Mouse (Mus musculus) layer of hippocampus, postnatal 25 days (tissue): ENCODE measurements around the gene Igfals. TPM values are rescaled to one million over a fixed set of nuclear protein-coding genes. Genes with fewer than 3 reads are reported as not detected.

ENCODE experiments used
- total RNA-seq, 2 experiments: library from RNA; stranded (reverse); gene quantifications; 2 replicates each; pipeline ENCODE4 v1.2.3; 2021

Gene Igfals
- total RNA-seq, 2 experiments from 2014 or later = not detected

Other genes starting within 250 kb of the Igfals start
- gene Tsc2, start 233.4 kb upstream of the Igfals start, total RNA-seq = 100 to 1,000 TPM; 150 to 186 TPM
- gene Nthl1, start 233.3 kb upstream of the Igfals start, total RNA-seq = 1 to 10 TPM; 3.3 to 4.7 TPM
- 10 to 100 TPM; 45.1 to 50.0 TPM for gene Slc9a3r2, start 215.7 kb upstream of the Igfals start, total RNA-seq
- 1 to 10 TPM; 2.1 to 2.9 TPM for gene Npw, start 207.5 kb upstream of the Igfals start, total RNA-seq
- 10 to 100 TPM; 36.9 to 40.0 TPM for gene Zfp598, start 196.3 kb upstream of the Igfals start, total RNA-seq
- gene Syngr3, start 176.0 kb upstream of the Igfals start, total RNA-seq = 100 to 1,000 TPM; 160 to 178 TPM
- gene Gfer, start 169.8 kb upstream of the Igfals start, total RNA-seq = 10 to 100 TPM; 18.6 to 19.2 TPM
- 1 to 10 TPM; 2.7 to 3.0 TPM for gene Noxo1, start 169.8 kb upstream of the Igfals start, total RNA-seq
- gene Tbl3, start 158.3 kb upstream of the Igfals start, total RNA-seq = 10 to 100 TPM; 27.7 to 29.8 TPM
- gene Rnf151, start 147.9 kb upstream of the Igfals start, total RNA-seq = not detected
- 100 to 1,000 TPM; 352 to 392 TPM for gene Rps2, start 147.9 kb upstream of the Igfals start, total RNA-seq
- 100 to 1,000 TPM; 201 to 234 TPM for gene Ndufb10, start 141.5 kb upstream of the Igfals start, total RNA-seq
- gene Rpl3l, start 138.2 kb upstream of the Igfals start, total RNA-seq = under 1 TPM in 1 of 2 experiments, not detected in 1; 0.20 TPM
- gene Msrb1, start 129.4 kb upstream of the Igfals start, total RNA-seq = 10 to 100 TPM; 40.5 to 46.2 TPM
- under 1 TPM; 0.26 to 0.37 TPM for gene Hs3st6, start 113.0 kb upstream of the Igfals start, total RNA-seq
- gene Meiob, start 61.7 kb upstream of the Igfals start, total RNA-seq = not detected
- 100 to 1,000 TPM; 127 to 136 TPM for gene Hagh, start 25.9 kb upstream of the Igfals start, total RNA-seq
- gene Fahd1, start 15.6 kb upstream of the Igfals start, total RNA-seq = 10 to 100 TPM; 19.8 to 20.6 TPM
- 10 to 100 TPM; 33.5 to 38.1 TPM for gene Nubp2, start 20.4 kb downstream of the Igfals start, total RNA-seq
- 10 to 100 TPM; 41.5 to 48.9 TPM for gene Spsb3, start 20.6 kb downstream of the Igfals start, total RNA-seq
- gene Eme2, start 29.1 kb downstream of the Igfals start, total RNA-seq = 10 to 100 TPM; 54.0 to 69.1 TPM
- gene Mrps34, start 29.1 kb downstream of the Igfals start, total RNA-seq = 10 to 100 TPM; 74.3 to 78.9 TPM
- 10 to 100 TPM; 54.8 to 61.5 TPM for gene Nme3, start 30.5 kb downstream of the Igfals start, total RNA-seq
- gene Mapk8ip3, start 71.0 kb downstream of the Igfals start, total RNA-seq = 100 to 1,000 TPM; 367 to 401 TPM
- 1 to 10 TPM; 5.5 to 5.6 TPM for gene Jpt2, start 94.7 kb downstream of the Igfals start, total RNA-seq
- 10 to 100 TPM; 23.6 to 27.5 TPM for gene Cramp1l, start 149.8 kb downstream of the Igfals start, total RNA-seq
- gene Ift140, start 150.1 kb downstream of the Igfals start, total RNA-seq = 10 to 100 TPM; 20.8 to 24.1 TPM
- gene Tmem204, start 217.6 kb downstream of the Igfals start, total RNA-seq = 1 to 10 TPM; 8.0 to 8.4 TPM
- 10 to 100 TPM; 29.3 to 43.2 TPM for gene Telo2, start 250.0 kb downstream of the Igfals start, total RNA-seq